Mouse (Mus musculus): ENCODE results near the gene Sspn.

- TF ChIP-seq CTCF (conservative IDR thresholded peaks at IDR 0.05 in 1 of 2, IDR thresholded peaks at IDR 0.05 in 1 of 2; ENCODE audit: low read depth in 2 of 2, low read length in 2 of 2) (peak; percentile 7 to 43; a peak in 2 of 4 replicates), E2F4 (IDR thresholded peaks at IDR 0.05; ENCODE audit: insufficient replicate concordance, low read depth, low read length) (no peak), MAX (IDR thresholded peaks at IDR 0.05; ENCODE audit: low read length) (no peak), POLR2A (IDR thresholded peaks at IDR 0.05; ENCODE audit: low read depth, low read length) (no peak), CHD1 (IDR thresholded peaks at IDR 0.05; ENCODE audit: low read depth, low read length) (no peak), ZNF384 (IDR thresholded peaks at IDR 0.05; ENCODE audit: low read depth, low read length) (no peak), EP300 (IDR thresholded peaks at IDR 0.05; ENCODE audit: low read length) (no peak), JUND (conservative IDR thresholded peaks at IDR 0.05; ENCODE audit: low read depth, low read length) (no peak), CHD2 (IDR thresholded peaks at IDR 0.05; ENCODE audit: low read length) (no peak), MXI1 (IDR thresholded peaks at IDR 0.05; ENCODE audit: low read depth, low read length) (no peak), SIN3A (IDR thresholded peaks at IDR 0.05; ENCODE audit: low read length) (no peak), SMC3 (IDR thresholded peaks at IDR 0.05; ENCODE audit: low read depth, low read length) (peak; percentile 46; the same call in 1 of the 2 replicates), NELFE (IDR thresholded peaks at IDR 0.05; ENCODE audit: low read depth, low read length) (no peak), HCFC1 (IDR thresholded peaks at IDR 0.05; ENCODE audit: low read depth, low read length) (no peak)
Measured at GRCm38 (mm10) chr6:145969572-145969971, 38.1 kb downstream of the Sspn start.

All from CH12.LX (cell line).